Mouse (Mus musculus): ENCODE measurements at regions not wholly inside any gene's neighbourhood (a gene's known extent, or its start where the extent isn't known, plus 50 kb on each side); places are given as distances from the start of the nearest gene placed in this dataset.
"Not testable (repeated sequence)": the region's sequence is repeated elsewhere in the genome, so short reads cannot be mapped to it uniquely, and the experiment has no call there.

DNA sequence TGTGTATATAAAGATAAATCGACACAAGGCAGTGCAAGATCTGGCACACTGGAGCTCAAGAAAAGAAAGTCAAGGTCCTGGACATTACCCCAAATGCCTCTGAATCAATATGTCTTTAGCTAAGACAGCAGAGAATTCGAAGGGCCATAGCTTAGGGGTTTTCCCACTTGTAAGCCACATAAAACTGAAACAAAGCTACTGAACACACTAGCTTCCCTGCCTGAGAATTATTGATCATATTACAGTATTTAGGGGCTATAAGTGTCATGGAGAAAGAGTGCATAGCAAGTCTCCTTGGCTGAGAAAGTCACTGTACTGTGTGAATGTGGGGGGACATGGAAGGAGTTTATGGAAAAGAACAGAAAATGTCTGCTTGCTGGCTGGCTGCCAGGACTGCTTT lies 207.3 kb upstream of the Htr1f start:
- no peak for DNase-seq (ENCODE audit: low spot score in 2 of 2)

DNA sequence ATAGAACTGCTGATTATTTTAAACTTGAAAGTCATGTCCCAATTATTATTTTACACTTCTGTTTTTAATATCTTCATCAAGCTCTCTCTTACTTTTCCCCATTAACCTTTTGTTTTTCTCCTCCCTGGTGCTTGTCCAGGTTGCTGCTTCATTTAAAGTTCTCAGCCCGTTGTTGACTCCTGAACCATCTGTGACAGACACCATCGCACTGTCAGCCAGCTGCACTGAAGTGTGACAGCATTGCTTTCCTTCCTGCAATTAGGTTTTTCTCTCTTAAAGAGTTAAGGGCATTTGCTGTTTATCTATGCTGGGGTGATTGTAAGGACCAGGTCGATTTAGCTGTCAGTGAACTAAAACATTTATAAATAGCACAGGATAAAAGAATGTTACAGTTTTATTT lies 205.3 kb upstream of the Pou1f1 start:
- DNase-seq (ENCODE audit: low spot score in 2 of 2): no peak

DNA sequence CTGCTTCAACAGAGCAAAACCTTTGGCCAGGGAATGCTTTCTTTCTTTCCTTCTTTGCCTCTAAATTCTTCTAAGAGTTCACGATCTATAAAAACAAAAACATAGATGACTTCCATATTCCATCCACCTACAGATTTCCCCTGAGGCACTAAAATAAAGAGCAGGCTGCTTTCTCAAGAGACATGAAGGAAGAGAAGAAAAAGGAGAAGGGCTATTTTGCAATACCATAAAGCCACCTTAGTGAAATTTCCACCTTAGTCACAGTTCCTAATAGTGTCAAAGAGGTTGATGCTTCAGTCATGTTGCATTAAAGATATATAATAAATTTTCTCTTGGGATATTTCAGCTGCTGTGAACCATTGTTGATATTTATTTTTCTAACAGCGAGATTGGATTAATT lies 187.9 kb upstream of the Pou1f1 start:
- no peak for DNase-seq (ENCODE audit: low spot score in 2 of 2)

DNA sequence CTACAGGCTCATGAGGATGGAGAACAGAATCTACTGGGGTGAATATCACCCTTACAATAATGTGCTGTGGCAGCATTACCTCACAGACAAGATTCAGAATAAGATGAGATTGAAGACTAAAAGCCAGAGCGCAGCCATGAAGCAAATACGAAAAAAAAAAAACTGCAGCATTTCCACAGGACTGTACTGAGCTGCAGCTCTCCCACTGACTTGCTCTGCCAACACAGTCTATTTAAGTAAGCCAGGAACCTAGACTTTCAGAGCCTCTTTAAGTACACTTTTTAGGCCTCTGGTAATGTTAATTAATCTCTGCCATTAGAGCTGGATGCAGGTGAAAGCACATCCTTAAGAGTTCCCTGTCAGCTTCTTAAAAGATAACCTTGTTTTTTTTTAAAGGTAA lies 181.1 kb upstream of the Pou1f1 start:
- no peak for DNase-seq (ENCODE audit: low spot score in 2 of 2)

DNA sequence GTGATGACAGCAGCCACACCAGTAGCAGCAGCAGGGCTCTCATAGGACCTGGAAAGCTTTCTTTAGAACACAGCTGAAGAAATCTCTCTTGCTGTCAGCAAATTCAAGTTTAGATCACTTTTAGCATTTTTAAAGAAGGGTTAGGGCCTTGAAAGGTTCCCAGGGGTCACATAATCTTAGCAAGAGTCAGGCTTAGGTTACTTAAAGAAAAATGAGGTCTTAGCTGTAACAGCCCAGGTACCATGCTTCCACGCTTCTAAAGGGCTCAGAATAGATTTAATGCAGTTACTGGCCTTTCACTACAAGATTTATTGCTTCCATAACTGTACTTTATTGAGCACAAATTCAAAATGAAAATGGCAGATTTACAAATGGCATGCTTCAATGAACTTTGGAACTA lies 160.4 kb upstream of the Pou1f1 start:
- no peak for DNase-seq (ENCODE audit: low spot score in 2 of 2)

DNA sequence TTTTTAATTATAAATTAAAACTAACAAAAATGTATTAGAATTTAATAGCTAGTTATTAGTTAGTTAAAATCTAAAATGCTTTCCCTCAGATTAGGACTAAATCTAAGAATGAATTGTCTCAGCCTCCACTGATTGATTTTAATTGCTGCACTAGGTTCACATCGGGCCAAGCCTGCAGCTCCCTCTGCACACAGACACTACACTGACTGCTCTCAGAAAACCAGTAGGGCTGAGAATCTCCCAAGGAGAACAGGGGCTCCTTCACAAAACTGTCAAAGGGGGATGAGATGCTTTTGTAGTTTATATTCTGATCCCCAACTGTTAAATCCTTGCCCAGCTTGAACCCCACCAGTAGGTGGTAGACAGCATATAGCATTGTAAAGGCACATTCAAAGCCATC lies 151.0 kb upstream of the Pou1f1 start:
- DNase-seq (ENCODE audit: low spot score in 2 of 2): no peak

DNA sequence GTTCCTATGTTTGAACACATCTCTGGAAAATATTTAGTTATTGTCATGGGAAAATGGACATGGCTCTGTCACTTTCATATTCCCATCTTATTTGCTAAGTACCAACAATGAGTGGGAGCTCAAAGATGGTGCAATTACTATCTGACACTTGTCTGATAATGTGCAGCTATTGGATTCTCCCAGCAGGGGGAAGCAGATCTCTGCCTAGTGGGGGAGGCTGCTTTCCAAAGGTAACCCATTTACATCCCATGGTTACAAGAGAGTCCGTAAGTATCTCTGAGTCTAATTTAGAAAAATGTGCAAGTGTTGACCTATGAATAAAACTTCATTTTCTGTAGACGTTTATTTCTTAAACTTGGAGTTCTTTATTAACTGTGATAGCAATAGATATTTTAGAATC lies 149.4 kb upstream of the Pou1f1 start:
- peak in 1 of 2 experiments; percentile 13 for DNase-seq (ENCODE audit: low spot score in 2 of 2)

DNA sequence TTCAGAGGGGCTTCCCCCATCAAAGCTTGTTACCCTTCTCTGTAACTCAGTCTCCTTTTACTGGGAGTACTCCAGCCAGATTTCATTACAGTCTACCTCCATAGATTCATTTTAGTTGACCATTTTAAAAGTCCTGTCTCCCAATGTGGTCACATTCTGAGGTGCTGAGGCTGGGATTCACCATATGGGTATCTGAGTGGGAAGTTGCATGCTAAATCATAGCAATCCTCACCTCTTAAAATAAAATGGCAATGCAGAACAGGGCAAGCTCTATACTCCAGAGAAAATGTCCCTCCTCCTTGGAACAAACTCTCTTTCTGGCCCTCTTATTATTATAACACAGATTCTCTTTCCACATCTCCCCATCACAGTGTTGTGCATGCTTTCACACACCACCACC lies 143.8 kb upstream of the Pou1f1 start:
- no peak for DNase-seq (ENCODE audit: low spot score in 2 of 2)

DNA sequence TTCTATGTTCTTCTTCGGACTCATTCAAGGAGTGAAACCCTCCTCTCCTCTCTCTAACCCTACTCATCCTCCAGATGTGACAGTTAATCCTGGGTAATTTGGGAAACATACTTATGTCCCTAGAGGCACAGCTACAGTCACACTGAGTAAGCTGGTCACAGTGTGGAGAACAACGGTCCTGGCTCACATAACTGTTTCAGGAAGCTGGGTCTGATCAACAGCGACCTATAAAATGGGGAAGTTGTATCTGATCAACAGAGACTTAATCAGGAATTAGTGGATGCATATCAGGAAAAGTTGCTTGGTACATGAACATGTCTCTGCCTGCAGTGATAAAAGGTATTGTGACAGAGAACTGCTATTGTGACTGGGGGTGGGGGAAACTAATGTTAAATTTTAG lies 142.0 kb upstream of the Pou1f1 start:
- DNase-seq (ENCODE audit: low spot score in 2 of 2): no peak

DNA sequence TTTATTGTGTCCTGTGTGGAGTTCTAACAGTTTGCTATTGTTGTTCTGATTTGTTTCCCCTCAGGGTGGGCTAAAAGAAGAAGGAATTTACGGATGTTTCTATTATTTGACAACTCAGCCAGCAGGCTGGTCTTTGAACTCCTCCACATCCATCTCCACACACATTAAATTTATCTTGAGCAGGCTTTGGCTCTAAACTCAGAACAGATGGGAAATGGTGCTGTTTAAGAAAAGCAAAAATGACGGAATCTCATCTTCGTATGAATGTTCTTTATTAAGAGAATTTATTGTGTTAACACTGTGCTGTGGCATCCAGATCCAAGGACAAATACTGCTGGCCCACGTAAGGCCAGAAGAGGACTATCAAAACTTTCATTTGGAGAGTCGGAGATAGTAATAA lies 140.4 kb upstream of the Pou1f1 start:
- no peak for DNase-seq (ENCODE audit: low spot score in 2 of 2)

DNA sequence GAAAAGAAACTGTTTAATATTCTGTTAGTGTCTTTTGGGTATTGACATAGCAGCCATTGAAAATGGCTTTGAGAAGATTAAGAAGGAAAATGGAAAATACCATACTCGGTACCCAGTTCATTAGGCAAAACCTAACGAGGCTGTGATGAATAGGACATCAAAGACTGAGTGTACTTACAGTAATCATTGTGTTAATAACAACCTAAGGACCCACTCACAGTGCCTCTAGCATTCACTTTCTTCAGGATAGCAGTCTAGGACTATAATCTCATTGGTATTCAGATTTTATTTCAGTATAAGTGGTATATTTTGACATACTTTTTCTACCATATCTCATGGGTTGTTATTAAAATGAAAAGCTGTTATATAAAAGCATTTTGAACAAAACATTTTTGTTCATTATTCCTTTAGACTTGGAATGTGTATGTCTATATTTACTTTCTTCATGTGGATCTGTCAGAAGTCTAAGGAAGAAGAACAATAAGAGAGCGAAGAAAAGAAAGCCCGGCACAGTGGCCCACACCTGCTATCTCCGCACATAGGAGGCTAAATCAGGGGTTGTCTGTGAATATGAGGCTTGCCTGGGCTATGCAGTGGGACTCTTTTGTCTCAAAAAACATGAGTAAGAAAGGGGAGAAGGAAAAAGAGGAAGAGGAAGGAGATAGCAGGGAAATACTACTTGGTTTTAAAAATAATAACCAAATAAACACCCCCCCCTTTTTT lies 116.2 kb upstream of the Pou1f1 start:
- DNase-seq (ENCODE audit: low spot score in 2 of 2): no peak

DNA sequence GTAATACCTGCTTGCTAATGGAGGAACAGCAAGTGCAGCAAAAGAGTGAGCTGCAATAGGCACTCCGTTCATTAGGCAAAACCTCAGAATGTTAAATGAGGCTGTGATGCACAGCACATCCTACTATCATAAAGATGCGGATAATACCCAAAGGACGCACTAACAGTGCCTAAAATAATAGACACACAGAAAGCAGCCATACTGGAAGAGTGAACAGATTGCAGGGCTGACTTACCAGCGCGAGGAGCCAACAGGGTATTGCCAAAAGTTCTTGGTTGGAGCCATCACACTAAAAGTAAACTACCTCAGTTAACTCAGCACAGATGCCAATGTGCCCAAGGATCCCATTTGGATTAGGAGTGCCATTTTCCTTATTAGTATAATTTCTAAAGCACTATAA lies 115.5 kb upstream of the Pou1f1 start:
- no peak for DNase-seq (ENCODE audit: low spot score in 2 of 2)

DNA sequence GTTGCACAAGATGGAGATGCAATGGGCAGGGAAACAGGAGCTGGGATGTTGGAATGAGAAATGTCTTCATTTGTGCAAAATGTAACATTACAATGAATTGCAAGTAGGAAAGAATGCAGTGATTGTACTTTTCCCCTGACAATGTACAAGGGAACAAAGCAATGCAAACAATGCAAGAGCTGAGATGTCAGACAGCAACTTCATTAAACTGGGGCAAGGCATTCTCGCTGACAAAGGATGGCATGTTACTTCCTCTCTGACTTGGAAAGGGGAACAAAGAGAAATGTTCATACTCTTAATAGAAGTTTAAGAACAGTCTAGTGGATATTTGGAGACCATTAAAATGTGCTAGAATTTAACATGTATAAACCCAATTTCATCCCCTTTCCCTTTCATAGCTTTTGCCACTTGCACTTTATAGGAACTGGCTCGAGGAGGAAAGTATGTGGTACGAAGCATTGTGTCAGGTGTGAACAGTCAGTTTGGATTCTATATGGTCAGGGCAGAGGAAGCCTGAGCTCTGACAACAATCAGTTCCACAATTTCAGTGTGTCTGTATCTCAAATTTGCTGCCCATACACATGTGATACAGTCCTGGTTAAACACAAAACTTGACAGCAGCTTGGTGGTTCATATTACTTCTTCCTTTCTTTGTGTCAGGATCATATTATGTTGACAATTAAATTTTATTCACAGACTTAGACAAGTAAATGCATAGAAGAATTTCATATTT lies 114.3 kb upstream of the Pou1f1 start:
- no peak for DNase-seq (ENCODE audit: low spot score in 2 of 2)

DNA sequence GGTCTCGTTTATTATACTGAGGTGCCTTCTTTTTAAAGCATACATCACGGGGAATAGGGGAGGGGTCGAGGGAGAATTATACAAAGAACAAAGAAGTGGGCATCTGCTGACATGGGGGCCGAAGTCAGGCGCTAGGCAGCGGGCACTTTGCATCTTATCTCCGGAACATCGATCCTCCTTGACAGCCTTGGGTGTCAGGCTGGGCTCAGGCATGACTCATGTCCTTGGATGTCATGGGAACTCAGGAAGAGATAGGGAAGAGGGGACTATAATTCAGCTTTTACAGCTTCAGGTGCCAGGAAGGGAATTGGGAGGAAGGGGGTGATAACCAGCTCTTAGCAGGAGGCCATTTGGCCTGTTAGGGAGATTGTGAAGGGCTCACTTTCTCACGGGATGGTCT lies 88.3 kb upstream of the Pou1f1 start:
- DNase-seq (ENCODE audit: low spot score in 2 of 2): not testable (repeated sequence)

DNA sequence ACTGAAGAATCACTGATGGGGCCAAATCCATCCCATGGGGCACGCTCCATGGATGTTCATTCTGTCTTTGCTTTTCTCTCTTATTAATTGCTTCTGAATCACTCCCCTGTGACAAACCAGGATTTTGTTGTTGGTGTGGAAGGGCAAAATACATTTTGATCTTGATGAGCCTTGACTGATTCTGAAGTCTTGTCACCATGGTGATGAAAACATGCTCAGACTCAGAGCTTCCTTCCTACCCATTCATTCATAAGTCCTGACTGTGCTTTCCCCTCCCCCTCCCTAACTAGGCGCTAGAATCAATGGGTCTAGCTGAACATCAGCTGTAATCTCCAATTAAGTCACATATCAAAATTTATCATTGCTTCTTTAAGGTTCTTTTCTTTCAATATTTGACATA lies 84.2 kb upstream of the Pou1f1 start:
- DNase-seq (ENCODE audit: low spot score in 2 of 2): no peak

DNA sequence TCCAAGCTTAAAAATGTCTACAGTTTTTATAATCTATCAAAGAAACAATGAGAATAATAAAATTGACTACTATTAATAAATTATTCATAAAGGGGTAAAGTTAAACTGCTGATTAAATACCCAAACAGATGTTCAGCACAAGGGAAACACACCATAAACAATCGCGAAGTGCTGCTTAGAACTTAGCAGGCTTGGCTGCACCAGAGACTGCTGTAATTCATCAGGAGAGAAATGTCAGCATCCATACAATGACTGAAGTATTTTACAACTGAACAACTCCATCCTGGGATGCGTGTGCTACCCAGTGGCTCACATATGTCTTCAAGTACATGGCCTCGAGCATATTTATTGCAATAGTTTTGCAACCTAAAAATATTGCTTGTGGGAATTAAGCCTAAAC lies 78.4 kb upstream of the Pou1f1 start:
- DNase-seq (ENCODE audit: low spot score in 2 of 2): no peak

DNA sequence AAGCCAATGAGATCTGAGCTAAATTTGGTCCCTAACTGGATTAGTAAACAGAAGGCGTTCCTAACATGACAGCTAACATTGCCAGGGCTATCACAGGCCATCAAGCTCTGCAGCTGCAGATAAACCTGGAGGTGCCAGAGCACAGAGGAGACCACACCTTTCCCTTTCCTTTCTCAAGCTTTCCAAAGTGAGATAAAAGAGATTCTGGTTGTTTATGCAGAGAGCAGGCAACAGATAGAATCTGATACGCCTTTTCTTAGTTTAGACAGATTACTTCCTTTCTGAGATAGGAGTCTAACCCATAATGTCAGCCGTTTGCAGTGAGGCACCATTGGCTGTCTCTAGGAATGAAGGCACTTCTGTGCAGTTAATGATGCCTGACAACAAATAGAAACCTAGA lies 71.5 kb upstream of the Pou1f1 start:
- no peak for DNase-seq (ENCODE audit: low spot score in 2 of 2)

DNA sequence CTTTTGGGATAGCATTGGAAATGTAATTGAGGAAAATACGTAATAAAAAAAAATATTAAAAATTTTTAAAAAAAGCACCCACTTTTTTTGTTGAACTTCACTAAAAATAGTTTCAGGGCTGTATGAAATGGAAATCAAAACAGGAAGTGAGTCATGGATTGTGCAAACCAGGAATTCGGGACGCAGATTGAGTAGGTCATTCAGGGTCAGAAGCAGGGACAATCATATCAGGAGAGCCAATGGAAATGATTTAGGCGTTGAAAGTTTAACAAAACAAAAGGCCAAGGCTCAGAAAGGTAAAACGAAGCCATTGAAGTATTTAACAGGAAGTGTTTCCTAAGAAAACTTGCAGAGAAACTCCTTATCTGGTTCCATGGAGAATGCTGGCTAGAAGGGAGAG lies 69.6 kb upstream of the Pou1f1 start:
- DNase-seq (ENCODE audit: low spot score in 2 of 2): no peak

DNA sequence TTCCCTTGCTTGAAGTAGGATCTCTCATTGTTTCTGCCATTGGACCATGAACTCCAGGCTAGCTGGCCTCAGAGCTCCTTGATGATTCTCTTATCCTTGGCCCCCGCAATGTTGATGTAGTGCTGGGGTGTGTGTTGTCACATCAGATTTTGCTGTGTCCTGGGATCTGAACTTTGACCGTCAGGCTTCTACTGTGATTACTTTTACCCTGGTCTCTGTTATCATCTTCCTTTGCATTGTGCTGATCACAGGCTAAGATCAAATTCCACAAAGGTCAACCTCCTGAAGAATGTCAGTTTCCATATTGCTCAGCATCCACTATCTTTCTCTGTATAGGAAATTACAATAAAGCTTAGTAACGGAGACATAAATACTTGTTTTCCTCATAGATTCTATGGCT lies 68.4 kb upstream of the Pou1f1 start:
- DNase-seq (ENCODE audit: low spot score in 2 of 2): no peak

DNA sequence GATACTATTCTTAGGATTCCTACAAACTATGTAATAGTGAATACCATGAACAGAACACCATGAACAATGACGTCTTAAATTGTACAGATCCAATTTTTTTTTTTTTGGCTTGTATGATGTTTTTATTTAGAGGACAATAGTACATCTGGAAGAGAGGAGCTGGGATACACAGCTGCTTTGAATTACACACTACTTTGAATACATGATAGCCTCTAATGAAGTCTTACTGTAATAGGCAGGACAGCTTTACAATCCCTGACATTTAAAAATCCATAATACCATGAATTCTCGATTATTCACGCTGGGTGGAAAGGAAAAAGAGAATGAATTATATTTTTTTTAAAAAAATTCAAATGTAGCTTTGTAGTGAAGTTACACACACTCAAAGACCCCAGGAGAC lies 63.4 kb upstream of the Pou1f1 start:
- DNase-seq (ENCODE audit: low spot score in 2 of 2): not testable (repeated sequence)

DNA sequence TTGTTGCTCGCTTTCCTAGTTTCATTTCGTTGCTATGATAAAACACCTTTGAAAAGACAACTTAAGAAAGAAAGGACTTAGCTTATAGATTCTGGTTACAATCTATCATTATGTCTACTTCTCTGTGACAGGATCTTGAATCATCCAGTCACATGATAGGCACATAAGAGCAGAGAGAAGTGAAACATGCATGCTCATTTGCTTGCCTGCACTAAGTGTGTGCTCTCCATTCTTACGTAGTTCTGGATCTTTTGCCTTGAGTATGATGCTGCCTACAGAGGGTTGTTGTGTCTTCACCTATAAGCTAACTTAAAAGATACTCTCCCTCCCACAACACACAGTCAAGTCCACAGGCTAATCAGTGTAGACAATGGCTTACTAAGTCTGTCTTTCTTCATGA lies 62.1 kb upstream of the Pou1f1 start:
- DNase-seq (ENCODE audit: low spot score in 2 of 2): no peak

DNA sequence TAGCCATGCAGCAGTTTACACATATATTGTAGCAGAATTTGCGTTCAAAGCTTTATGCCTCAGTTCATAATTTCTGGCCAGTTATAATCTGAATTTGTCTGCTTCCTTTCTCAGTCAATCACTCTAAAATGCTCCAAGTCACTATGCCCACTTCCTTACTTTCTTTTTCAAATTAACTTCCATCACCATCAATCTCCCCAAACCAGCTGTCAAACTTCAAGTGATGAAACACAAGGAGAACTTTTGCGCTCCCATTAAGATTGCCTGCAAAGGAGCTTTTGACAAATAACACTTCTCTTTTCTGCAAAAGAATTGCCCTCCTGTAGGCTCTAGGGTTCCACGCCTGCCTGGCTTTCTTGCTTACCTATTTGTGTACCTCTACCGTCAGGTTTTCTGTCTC lies 50.6 kb upstream of the Pou1f1 start:
- DNase-seq (ENCODE audit: low spot score in 2 of 2): no peak
